Mouse (Mus musculus) neural tube, embryonic 11.5 days (tissue): ENCODE measurements at regions not wholly inside any gene's neighbourhood (a gene's known extent, or its start where the extent isn't known, plus 50 kb on each side); places are given as distances from the start of the nearest gene placed in this dataset.

Experiments
- ATAC-seq: fragments of 200-750 bp; cut with Nextera tagmentation; 2 replicates; pipeline ENCODE4 v1.8.0; 2017; ENCODE audit warnings: moderate number of reproducible peaks, mild to moderate bottlenecking, moderate TSS enrichment, moderate library complexity; ENCODE audit not compliant: insufficient read depth, low FRiP score, low TSS enrichment
- DNase-seq: peaks from one replicate; pipeline ENCODE4 v3.0.0-alpha.2; 2015; ENCODE audit warnings: low spot score
- H3K27ac ChIP-seq: fragments of 300-500 bp; sonication (generic); 2 replicates; pipeline ENCODE4 v1.5.1; 2014; ENCODE audit warnings: low read depth, mild to moderate bottlenecking, low read length
- H3K27me3 ChIP-seq: fragments of 300-500 bp; sonication (generic); 2 replicates; pipeline ENCODE4 v1.6.1; 2014; ENCODE audit warnings: mild to moderate bottlenecking, low read length, mixed read lengths; ENCODE audit not compliant: control insufficient read depth, insufficient read depth
- H3K36me3 ChIP-seq: fragments of 300-500 bp; sonication (generic); 2 replicates; pipeline ENCODE4 v1.6.1; 2014; ENCODE audit warnings: mild to moderate bottlenecking, low read length, moderate library complexity, mixed read lengths; ENCODE audit not compliant: control insufficient read depth, insufficient read depth
- H3K4me1 ChIP-seq: fragments of 300-500 bp; sonication (generic); 2 replicates; pipeline ENCODE4 v1.6.1; 2014; ENCODE audit warnings: low read length, mixed read lengths; ENCODE audit not compliant: control insufficient read depth, insufficient read depth
- H3K4me2 ChIP-seq: fragments of 300-500 bp; sonication (generic); 2 replicates; pipeline ENCODE4 v1.6.1; 2014; ENCODE audit warnings: low read depth, mild to moderate bottlenecking, moderate library complexity
- H3K4me3 ChIP-seq: fragments of 300-500 bp; sonication (generic); 2 replicates; pipeline ENCODE4 v1.5.1; 2014; ENCODE audit warnings: low read depth, low read length
- H3K9ac ChIP-seq: fragments of 300-500 bp; sonication (generic); 2 replicates; pipeline ENCODE4 v1.6.1; 2014; ENCODE audit warnings: mild to moderate bottlenecking, low read length
- H3K9me3 ChIP-seq: fragments of 300-500 bp; sonication (generic); 2 replicates; pipeline ENCODE4 v1.6.1; 2016; ENCODE audit warnings: low read length; ENCODE audit not compliant: control insufficient read depth
- WGBS: fragments of 180-500 bp; shearing (Covaris S2); extraction: QIAGEN DNeasy Blood & Tissue Kit; methylation state at CpG from one replicate; pipeline ENCODE4 v1.1.7; 2014; 5-methylcytosine and 5-hydroxymethylcytosine counted together

DNA sequence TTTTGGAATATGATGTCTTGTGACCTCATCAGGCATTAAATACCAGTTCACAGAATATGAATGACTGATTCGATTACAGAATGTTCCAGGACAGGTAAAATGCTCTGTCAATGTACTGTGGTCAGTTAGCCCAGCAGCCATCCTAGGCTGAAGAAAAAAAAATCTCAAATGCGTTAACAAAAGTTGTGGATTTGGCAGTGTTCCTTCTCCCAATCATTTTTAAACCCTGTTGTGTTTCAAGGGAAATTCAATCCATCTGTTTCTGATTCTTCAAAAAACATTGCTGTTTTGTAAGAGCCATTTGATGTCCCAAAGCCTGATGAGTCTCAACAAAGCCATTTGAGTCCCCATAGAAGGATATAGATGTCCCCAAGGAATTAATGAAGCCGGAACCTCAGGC is 280.7 kb upstream of the Paip1 start:
- WGBS, result 88% methylated on average over 3 of the region's 3 CpGs
- Histone ChIP-seq H3K9ac (no peak overlapping the region), H3K9me3 (no peaks in the 10 kb centered on the region), H3K4me1 (no peaks in the 10 kb centered on the region), H3K36me3 (no peaks in the 10 kb centered on the region), H3K4me2 (no peak overlapping the region), H3K27ac (no peak overlapping the region), H3K27me3 (no peaks in the 10 kb centered on the region), H3K4me3 (no peak overlapping the region)
- ATAC-seq, result no peak
- no peak for DNase-seq

GRCm38 (mm10) chr13:119149141-119149540 is 279.3 kb upstream of the Paip1 start:
- H3K36me3 ChIP-seq, result no peaks in the 10 kb centered on the region
- no peaks in the 10 kb centered on the region for H3K4me1 ChIP-seq
- no peak overlapping the region for H3K9ac ChIP-seq
- 81% methylated on average over 4 of the region's 4 CpGs for WGBS
- no peak overlapping the region for H3K4me3 ChIP-seq
- no peak overlapping the region for H3K27ac ChIP-seq
- ATAC-seq (no peak), DNase-seq (no peak)
- H3K9me3 ChIP-seq, result no peaks in the 10 kb centered on the region
- H3K27me3 ChIP-seq, result no peaks in the 10 kb centered on the region
- H3K4me2 ChIP-seq, result no peak overlapping the region

GRCm38 (mm10) chr13:119150847-119151548 is 277.4 kb upstream of the Paip1 start:
- Histone ChIP-seq H3K4me2 (no peak overlapping the region), H3K36me3 (no peaks in the 10 kb centered on the region), H3K27ac (no peak overlapping the region), H3K4me3 (no peak overlapping the region), H3K9me3 (no peaks in the 10 kb centered on the region), H3K4me1 (no peaks in the 10 kb centered on the region), H3K9ac (no peak overlapping the region), H3K27me3 (no peaks in the 10 kb centered on the region)
- no peak for ATAC-seq
- 91% methylated on average over 4 of the region's 4 CpGs for WGBS
- no peak for DNase-seq

- H3K4me3 ChIP-seq, result no peak overlapping the region
- H3K36me3 ChIP-seq, result no peaks in the 10 kb centered on the region
- no peak overlapping the region for H3K4me2 ChIP-seq
- no peaks in the 10 kb centered on the region for H3K27me3 ChIP-seq
- H3K9me3 ChIP-seq, result no peaks in the 10 kb centered on the region
- WGBS, result 88% methylated on average over 4 of the region's 4 CpGs
- ATAC-seq (no peak), DNase-seq (no peak)
- H3K9ac ChIP-seq, result no peak overlapping the region
- no peaks in the 10 kb centered on the region for H3K4me1 ChIP-seq
- no peak overlapping the region for H3K27ac ChIP-seq
Observed at GRCm38 (mm10) chr13:119177753-119178152, 250.6 kb upstream of the Paip1 start.

- H3K4me3 ChIP-seq, result no peak overlapping the region
- no peak for DNase-seq
- H3K9ac ChIP-seq, result no peak overlapping the region
- WGBS, result 88% methylated on average over 5 of the region's 5 CpGs
- no peaks in the 10 kb centered on the region for H3K36me3 ChIP-seq
- no peak overlapping the region for H3K4me2 ChIP-seq
- no peaks in the 10 kb centered on the region for H3K9me3 ChIP-seq
- ATAC-seq, result no peak
- no peak overlapping the region for H3K27ac ChIP-seq
- H3K27me3 ChIP-seq, result no peaks in the 10 kb centered on the region
- H3K4me1 ChIP-seq, result no peaks in the 10 kb centered on the region
Observed at GRCm38 (mm10) chr13:119178212-119178611, 250.2 kb upstream of the Paip1 start.

DNA sequence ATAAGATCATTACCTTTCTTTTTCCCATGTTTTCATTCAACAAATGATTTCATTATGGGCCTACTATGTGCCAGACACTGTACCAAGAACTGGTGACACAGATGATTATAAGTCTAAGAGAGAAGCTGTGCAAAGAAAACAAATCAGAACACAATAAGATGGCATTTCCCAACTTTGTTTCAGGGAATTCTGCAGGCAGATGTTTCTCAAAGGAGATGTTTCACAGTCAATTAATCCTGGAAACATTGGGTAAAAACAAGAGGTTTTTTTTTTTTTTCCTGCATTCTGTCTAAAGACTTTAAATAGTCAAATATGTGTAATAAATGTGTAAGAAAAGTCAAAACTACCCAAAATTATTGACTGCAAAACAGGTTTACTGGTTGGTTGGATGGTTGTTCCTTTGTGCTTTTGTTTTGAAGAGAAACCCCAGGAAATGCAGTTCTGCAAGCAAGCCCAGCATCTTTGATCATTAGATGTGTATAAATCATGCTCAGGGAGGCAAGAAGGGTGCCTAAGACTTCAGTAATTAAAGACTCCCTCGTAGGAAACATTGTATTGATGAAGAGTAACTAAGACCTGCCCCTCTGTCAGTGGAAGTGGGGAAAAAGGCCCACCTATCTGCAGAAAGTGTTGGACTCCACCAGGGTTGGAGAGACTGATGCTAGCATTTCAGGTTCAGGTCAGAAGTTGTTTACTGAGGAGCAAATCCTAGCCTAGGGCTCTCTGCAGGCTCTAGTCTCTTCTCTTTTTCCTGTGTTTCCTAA is 249.1 kb upstream of the Paip1 start:
- H3K4me1 ChIP-seq, result no peaks in the 10 kb centered on the region
- ATAC-seq, result no peak
- DNase-seq, result no peak
- H3K4me2 ChIP-seq, result no peak overlapping the region
- H3K9me3 ChIP-seq, result no peaks in the 10 kb centered on the region
- H3K4me3 ChIP-seq, result no peak overlapping the region
- H3K36me3 ChIP-seq, result no peaks in the 10 kb centered on the region
- H3K27me3 ChIP-seq, result no peaks in the 10 kb centered on the region
- no peak overlapping the region for H3K9ac ChIP-seq
- H3K27ac ChIP-seq, result no peak overlapping the region
- WGBS, result 29% methylated on average over 1 of the region's 1 CpGs

DNA sequence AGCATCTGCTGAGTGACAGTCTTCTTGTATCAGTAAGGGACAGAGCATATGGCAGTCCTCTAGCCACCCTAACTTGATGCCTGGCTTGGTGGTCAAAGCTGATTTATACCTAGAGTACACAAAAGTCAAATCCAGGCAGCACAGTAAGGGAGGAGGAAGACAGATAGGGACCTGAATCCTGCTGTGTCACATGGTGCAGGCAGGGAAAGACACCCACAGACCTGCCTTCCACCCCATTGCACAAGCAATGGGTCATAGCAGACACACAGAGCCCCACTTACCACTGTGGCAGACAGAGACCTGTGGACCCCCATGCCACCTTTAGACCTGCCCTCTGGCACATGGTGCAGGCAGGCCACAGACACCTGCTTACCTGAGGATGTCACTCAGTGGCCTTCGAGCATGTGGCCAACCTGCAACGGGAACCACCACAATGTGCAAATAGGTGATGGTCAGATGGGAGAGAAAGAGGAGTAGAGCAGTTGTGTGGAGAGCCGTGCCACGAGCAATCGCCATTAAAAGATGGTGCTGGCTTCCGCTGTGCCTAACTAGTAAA is 244.0 kb upstream of the Paip1 start:
- H3K4me2 ChIP-seq, result no peak overlapping the region
- no peaks in the 10 kb centered on the region for H3K9me3 ChIP-seq
- no peak overlapping the region for H3K27ac ChIP-seq
- ATAC-seq (no peak), DNase-seq (no peak)
- 94% methylated on average over 6 of the region's 6 CpGs for WGBS
- H3K4me1 ChIP-seq, result no peaks in the 10 kb centered on the region
- H3K9ac ChIP-seq, result no peak overlapping the region
- H3K36me3 ChIP-seq, result no peaks in the 10 kb centered on the region
- no peak overlapping the region for H3K4me3 ChIP-seq
- no peaks in the 10 kb centered on the region for H3K27me3 ChIP-seq

DNA sequence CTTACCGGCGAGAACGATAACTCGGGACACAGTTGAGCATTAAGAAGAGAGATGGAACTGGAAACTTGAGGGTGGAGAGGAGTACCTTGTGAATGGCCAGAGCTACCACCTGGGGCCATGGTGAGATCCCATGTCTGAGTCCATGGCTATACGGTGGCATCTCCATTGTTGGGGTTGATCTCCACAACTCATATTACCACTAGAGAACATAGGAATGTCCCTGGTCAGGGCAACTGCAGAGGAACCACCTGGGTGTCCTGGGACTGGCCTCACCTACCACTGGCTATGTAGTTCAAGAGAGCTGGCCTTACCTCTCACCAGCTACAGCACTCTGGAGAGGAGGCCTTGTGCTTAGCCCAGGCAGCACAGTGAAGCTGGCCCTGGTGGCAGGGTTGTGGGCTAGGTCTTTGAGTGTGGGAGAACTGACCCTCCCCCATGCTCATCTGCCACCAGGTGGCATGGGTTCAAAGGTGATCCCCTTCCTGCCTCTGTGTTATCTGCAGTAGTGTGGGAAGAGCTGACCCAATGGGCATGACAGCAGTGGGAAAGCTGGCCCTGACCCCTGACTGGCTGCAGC is 242.7 kb upstream of the Paip1 start:
- no peak for DNase-seq
- no peak for ATAC-seq
- 94% methylated on average over 5 of the region's 5 CpGs for WGBS
- no peaks in the 10 kb centered on the region for H3K4me1 ChIP-seq
- H3K9me3 ChIP-seq, result no peaks in the 10 kb centered on the region
- no peaks in the 10 kb centered on the region for H3K36me3 ChIP-seq
- H3K4me3 ChIP-seq, result no peak overlapping the region
- H3K9ac ChIP-seq, result no peak overlapping the region
- no peak overlapping the region for H3K4me2 ChIP-seq
- no peak overlapping the region for H3K27ac ChIP-seq
- no peaks in the 10 kb centered on the region for H3K27me3 ChIP-seq
